Mouse (Mus musculus): ENCODE measurements around the gene Nfib.

Nfib gene

DNA sequence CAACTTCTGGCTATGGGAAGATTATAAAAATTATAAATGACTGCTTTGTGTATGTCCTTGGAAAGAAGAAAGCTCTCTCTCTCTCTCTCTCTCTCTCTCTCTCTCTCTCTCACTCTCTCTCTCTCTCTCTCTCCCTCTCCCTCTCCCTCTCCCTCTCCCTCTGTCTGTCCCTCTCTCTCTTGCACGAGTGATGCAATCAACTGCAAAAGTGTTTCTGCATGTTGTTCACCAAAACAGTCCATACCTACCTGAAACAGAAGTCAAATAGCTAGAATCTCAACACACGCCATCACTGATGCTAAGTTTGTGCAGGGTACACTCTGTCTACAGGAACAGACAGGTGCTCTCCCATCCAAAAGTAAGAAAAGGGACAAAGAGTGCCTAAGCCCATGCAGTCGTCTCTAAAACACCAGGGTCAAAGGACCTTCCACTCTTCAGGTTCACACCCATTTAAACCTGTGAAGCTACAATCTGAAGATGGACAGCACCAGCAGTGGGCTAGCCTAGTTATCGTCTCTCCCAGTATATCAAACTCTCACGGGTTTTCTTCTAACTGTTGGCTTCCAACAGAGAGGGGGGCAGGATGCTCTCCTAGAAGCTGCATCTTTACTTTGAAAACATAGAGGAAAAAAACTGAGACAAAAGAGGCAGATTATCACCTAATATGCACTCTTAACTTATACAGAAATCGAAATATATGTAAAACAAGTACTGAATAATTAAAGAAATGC, 380.0 kb downstream of the Nfib start:
- in situ Hi-C loops (cut with MboI; ENCODE audit: low sequenced_read_pairs), result no loop called here

DNA sequence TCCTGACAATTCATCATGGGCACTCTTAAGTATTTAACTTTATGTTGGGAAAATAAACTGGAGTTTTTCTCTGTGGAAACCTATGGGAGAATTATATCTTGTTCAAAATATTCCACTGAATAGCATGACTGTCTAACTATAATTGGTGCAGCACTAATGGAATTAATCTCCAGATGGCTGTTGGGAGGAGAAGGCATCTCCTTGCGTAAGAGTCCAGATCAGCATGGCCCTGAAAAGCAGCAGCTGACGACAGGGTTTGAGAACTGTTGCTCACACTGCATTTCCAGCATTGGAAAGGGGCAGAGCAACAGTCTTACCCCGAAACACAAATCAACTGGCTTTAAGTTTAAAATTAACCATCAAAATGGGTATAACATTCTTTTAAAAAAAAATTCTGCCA, 380.6 kb downstream of the Nfib start:
- in situ Hi-C loops (cut with MboI; ENCODE audit: low sequenced_read_pairs), result no loop called here

- in situ Hi-C loops (cut with MboI; ENCODE audit: low sequenced_read_pairs), result no loop called here
Measured at GRCm38 (mm10) chr4:82321008-82321407, 384.5 kb downstream of the Nfib start.

- in situ Hi-C loops (cut with MboI; ENCODE audit: low sequenced_read_pairs), result no loop called here
Measured at GRCm38 (mm10) chr4:82319388-82319787, 386.2 kb downstream of the Nfib start.

- in situ Hi-C loops (cut with MboI; ENCODE audit: low sequenced_read_pairs), result no loop called here
Measured at GRCm38 (mm10) chr4:82316168-82316567, 389.4 kb downstream of the Nfib start.

GRCm38 (mm10) chr4:82315710-82316109, 389.8 kb downstream of the Nfib start:
- in situ Hi-C loops (cut with MboI; ENCODE audit: low sequenced_read_pairs), result no loop called here

DNA sequence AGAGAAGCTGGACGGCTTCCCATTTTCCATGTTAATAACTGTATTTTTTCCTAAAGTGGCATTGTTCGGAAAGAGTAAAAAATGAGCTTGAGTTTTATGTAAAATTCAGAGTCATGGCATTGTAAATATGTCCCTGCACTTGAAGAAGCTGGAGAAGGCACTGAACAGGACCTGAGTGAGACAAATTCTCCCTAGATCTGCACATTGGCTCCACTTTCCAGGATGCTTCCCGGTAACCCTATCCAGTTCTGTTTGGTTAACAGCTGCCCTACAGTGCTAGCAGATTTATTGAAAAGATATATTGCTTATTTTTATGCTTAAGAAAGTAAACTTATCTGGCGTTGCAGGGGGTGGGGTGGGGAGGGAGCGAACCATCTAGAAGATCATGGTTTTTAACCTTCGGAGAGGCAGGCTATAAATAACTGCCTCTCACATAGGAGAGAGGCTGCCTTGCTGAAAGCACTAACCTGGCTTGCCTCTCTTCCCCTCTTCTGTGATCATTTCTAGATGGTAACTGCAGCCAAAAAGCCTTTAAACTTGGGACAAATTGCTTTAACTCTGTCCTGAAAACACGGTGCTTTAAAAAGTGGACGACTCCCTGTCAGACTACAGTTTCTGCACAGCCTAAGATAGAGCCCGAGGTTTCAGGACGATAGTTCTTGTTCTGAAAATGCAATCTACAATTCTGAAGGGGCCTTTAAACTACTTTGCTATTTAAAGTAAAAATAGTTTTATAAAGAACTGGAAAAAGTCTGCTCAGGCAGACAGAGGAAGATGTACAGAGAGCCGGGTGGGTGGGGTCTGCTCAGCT, 394.4 kb downstream of the Nfib start:
- in situ Hi-C loops (cut with MboI; ENCODE audit: low sequenced_read_pairs), result no loop called here

DNA sequence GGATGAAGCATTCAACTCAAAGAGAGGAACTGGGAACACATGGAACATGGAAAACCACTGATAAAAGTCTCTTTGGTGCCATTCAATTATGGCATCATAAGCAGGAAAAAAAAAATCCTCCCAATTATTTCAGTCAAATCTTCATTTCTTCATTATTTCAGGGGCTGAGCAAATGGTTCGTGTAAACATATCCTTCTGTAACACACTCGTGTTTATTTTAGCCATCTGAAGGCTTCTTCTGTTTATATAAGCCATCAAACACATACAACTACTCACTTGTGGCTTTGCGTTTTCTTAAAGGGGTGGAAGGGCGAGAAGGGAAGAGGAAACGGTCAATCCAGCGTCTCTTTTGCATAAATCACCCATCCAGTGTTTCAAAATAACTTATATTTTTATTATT, 399.5 kb downstream of the Nfib start:
- in situ Hi-C loops (cut with MboI; ENCODE audit: low sequenced_read_pairs), result no loop called here

DNA sequence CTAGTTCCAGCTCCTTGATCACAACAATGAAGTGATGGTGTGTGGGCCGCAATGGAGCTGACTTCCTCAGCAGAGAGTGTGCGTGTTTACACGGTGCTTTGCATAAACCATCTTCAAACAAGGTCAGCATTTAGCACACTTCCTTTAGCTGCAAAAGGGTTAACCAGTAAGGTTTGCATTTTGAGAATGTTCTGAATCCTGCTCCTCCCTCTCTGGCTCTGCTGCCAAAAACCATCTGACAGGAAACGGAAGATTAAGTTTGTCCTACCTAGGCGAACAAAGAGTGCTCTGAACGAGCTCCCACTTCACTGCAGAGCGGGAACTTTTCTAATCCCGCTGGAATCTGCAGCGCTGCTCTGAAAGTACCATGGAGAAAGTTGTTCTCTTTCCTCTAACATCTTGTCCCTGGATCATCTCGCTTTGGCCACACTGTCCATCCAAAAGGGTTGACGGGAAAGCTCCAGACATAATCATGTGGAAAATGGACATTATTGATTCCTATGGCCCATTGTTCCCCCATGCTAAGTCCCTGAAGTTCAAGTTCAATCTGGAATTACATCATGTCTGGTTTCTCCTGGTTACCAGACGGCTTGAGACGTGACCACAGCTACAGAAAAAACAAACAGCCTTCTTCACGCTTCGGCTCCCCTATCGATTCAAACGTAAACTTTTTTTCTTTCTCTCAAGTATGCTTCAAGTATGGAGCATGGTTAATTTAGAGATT, 401.2 kb downstream of the Nfib start:
- in situ Hi-C loops (cut with MboI; ENCODE audit: low sequenced_read_pairs), result no loop called here

DNA sequence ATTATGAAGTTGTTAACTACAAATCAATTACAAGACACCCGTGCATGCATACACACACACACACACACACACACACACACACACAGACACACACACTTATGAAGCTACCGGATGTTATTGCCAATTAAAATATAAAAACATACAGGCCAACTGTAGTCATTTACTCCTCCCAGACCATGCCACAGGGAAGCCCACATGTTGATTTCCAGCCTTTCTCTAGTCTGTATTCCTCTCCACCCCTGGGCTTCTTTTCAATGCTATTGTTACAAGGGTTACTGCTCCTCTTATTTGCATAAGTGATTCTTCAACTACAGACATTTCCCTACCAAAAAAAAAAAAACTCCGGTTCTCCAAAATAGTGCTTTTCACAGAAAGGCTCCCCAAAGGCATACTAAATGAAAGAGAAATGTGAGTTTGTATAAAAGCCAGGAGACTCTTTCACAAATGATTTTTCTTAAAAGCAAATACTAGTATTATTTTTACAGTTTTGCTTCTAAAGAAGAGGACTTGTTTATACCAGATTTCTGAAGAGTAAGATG, 402.1 kb downstream of the Nfib start:
- in situ Hi-C loops (cut with MboI; ENCODE audit: low sequenced_read_pairs), result no loop called here

DNA sequence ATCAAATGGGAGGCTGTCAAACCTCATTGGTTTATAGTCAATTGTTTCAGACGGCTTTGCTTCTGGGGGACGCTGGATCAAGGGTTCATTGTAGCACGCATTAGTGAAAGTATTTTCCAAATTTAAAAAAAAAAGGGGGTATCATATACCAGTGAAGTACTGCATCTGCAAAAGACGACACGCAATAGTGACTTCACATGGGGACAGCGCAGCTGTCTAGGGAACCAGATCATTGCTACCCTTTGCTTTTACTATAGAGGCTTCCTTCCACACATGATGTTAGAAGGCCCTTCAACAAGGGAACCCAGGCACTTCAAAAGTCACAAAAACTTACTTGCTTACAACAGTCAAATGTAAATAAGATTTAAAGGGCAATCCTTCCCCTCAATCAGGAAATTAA, 402.6 kb downstream of the Nfib start:
- in situ Hi-C loops (cut with MboI; ENCODE audit: low sequenced_read_pairs), result no loop called here

GRCm38 (mm10) chr4:82298606-82299005, 406.9 kb downstream of the Nfib start:
- in situ Hi-C loops (cut with MboI; ENCODE audit: low sequenced_read_pairs), result no loop called here

DNA sequence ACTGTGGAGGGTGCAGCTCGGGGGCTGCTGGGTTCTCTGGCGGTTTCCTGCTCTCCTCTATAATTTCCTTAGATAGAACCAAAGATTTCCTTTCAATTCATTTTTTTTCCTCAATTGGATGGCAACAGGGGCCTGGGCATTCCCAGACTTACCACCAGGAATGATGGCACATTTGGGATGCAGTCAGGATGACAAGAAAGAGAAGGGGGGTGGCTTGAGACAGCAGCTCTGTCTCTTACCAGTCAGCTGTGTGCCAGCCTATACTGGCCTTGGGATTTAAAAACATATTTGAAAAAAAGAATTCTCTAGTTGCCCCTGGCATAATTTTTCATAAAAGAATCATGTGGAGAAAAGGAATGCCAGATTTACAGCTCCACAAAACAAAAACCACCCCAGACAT, 408.0 kb downstream of the Nfib start:
- in situ Hi-C loops (cut with MboI; ENCODE audit: low sequenced_read_pairs), result no loop called here

GRCm38 (mm10) chr4:82294066-82294465, 411.5 kb downstream of the Nfib start:
- in situ Hi-C loops (cut with MboI; ENCODE audit: low sequenced_read_pairs), result no loop called here

- in situ Hi-C loops (cut with MboI; ENCODE audit: low sequenced_read_pairs), result no loop called here
Measured at GRCm38 (mm10) chr4:82291174-82291847, 414.2 kb downstream of the Nfib start.

DNA sequence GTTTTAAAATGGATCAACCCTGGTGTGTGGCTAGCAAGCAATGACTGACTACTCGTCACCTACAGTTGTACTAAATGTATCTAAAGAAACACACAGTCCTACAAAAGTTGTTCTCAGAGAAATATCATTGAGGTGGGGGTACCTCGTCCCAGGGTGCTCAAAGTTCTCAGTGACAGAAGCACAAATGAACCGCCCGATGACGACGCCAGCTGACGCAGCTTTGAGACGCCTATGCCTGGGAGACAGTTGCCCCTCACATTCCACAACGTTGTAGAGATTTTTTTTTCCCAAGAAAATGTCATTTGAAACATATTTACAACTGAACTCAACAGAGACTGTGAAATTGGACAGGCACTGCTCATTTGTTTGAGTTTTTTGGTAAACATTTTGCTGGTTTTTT, 414.9 kb downstream of the Nfib start:
- in situ Hi-C loops (cut with MboI; ENCODE audit: low sequenced_read_pairs), result no loop called here

DNA sequence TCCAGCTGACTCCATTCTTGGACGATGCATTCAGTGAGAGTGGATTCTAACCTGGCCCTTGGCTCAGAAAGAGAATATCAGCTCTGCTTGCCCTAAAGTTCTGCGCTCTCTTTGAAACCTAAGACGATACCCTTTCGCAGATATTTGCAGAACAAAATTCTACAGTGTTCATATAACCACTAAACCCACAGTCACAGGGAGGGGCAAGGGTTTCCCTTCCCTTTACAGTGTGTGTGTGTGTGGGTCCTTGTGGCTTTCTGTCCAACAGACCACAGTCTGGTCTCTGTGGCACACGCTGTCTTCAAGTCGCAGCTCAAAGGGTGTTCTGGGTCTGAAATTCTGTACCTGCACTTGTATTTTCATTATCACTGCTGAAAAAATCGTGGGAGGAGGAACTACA, 416.0 kb downstream of the Nfib start:
- in situ Hi-C loops (cut with MboI; ENCODE audit: low sequenced_read_pairs), result no loop called here

GRCm38 (mm10) chr4:82288138-82288537, 417.4 kb downstream of the Nfib start:
- in situ Hi-C loops (cut with MboI; ENCODE audit: low sequenced_read_pairs), result no loop called here

DNA sequence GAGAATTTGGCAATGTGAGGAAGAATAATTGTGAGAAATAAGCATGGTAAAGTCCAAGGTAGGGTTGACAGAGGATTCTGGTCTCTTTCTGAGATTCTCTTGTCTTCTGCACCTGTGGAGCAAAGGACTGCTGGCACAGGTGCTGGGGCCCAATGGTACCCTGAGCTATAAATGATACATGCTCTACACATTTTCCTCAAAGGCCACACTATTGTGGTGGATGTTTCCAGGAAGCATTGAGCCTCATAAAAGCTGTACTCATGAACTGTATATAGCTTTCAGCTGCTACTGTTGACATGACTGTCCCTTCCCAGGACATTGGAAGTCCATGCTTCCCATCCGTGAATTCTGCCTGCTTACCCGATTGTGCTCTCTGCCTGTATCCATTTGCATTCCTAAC, 418.1 kb downstream of the Nfib start:
- in situ Hi-C loops (cut with MboI; ENCODE audit: low sequenced_read_pairs), result no loop called here

DNA sequence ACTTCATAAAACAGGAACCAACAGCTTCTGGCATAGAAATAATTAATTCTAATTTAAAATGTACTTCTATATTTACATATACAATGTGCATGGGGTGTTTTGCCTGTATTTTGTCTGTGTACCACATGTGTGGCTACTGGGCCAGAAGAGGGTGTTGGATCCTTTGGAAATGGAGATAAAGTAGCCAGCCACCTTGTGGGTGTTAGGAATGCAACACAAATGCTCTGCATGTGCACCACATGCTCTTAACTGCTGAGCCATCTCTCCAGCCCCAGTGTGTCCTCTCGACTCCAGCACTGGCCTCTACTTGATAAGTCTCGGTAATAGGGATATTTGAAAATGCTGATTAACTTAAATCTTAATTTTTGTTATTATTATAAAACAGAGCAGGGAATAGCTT, 418.6 kb downstream of the Nfib start:
- in situ Hi-C loops (cut with MboI; ENCODE audit: low sequenced_read_pairs), result no loop called here

DNA sequence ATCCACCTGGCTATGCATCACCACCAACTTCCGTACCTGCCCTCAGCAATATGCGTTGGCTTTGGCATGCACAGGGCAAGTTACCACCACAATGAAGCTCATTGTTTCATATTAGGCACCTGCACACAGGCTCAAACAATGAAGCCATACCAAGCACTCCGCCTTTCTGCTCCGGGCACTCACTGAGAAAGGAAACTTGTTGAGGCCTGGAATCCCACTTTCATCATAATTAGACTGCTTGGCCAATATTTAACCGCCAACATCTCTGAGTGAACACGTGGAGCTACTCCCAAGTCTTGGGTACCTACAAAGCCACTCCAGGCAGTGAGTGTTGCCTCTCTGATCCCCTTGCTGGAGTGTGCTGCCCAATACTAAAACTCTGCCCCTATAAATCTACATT, 422.0 kb downstream of the Nfib start:
- in situ Hi-C loops (cut with MboI; ENCODE audit: low sequenced_read_pairs), result no loop called here

Data from CH12F3 (cell line).